Mouse (Mus musculus) limb, embryonic 14.5 days (tissue): Measurements from ENCODE around the gene Gabarapl2. TPM values are rescaled to one million over a fixed set of nuclear protein-coding genes. Genes with fewer than 3 reads are reported as not detected.

Experiments
- ATAC-seq: fragments of 200-750 bp; cut with Nextera tagmentation; 2 replicates; pipeline ENCODE4 v1.8.0; 2017; ENCODE audit warnings: low read depth, moderate number of reproducible peaks, moderate TSS enrichment; ENCODE audit not compliant: low FRiP score
- DNase-seq: peaks from one replicate; pipeline ENCODE4 v3.0.0-alpha.2; 2015; ENCODE audit warnings: low spot score
- H3K27ac ChIP-seq: fragments of 300-500 bp; sonication (generic); replicated peaks from 2 replicates; pipeline ENCODE4 v1.5.1; 2014; ENCODE audit warnings: low read depth, mild to moderate bottlenecking, low read length, moderate library complexity, mixed read lengths
- H3K27me3 ChIP-seq: fragments of 300-500 bp; sonication (generic); 2 replicates; pipeline ENCODE4 v1.6.1; 2014; ENCODE audit warnings: low read length, mixed read lengths; ENCODE audit not compliant: control insufficient read depth, insufficient read depth
- H3K36me3 ChIP-seq: fragments of 300-500 bp; sonication (generic); 2 replicates; pipeline ENCODE4 v1.6.1; 2014; ENCODE audit warnings: mild to moderate bottlenecking, low read length, moderate library complexity, mixed read lengths; ENCODE audit not compliant: control insufficient read depth, insufficient read depth
- H3K4me1 ChIP-seq: fragments of 300-500 bp; sonication (generic); 2 replicates; pipeline ENCODE4 v1.6.1; 2014; ENCODE audit warnings: antibody characterized with exemption, low read length, mixed read lengths; ENCODE audit not compliant: control insufficient read depth, insufficient read depth
- H3K4me2 ChIP-seq: fragments of 300-500 bp; sonication (generic); replicated peaks from 2 replicates; pipeline ENCODE4 v1.6.1; 2014; ENCODE audit warnings: low read depth, mild to moderate bottlenecking, low read length, moderate library complexity; ENCODE audit not compliant: severe bottlenecking
- H3K4me3 ChIP-seq: fragments of 300-500 bp; sonication (generic); replicated peaks from 2 replicates; pipeline ENCODE4 v1.5.1; 2014; ENCODE audit warnings: low read length
- H3K9ac ChIP-seq: fragments of 300-500 bp; sonication (generic); 2 replicates; pipeline ENCODE4 v1.6.1; 2014; ENCODE audit warnings: mild to moderate bottlenecking, low read depth, low read length, moderate library complexity; ENCODE audit not compliant: severe bottlenecking
- H3K9me3 ChIP-seq: fragments of 300-500 bp; sonication (generic); 2 replicates; pipeline ENCODE4 v1.6.1; 2016; ENCODE audit warnings: low read length; ENCODE audit not compliant: control insufficient read depth
- POLR2A ChIP-seq: fragments of 200-500 bp; IDR thresholded peaks from 2 replicates; pipeline ENCODE4 v1.8.0; 2012; ENCODE audit warnings: inconsistent platforms, mild to moderate bottlenecking, moderate library complexity, borderline replicate concordance; ENCODE audit not compliant: insufficient read depth, insufficient read length; ENCODE audit errors: extremely low read depth
- WGBS: fragments of 180-500 bp; shearing (Covaris S2); extraction: QIAGEN DNeasy Blood & Tissue Kit; methylation state at CpG from one replicate; pipeline ENCODE4 v1.1.7; 2014; 5-methylcytosine and 5-hydroxymethylcytosine counted together
- polyA plus RNA-seq, 2 experiments: library from polyadenylated mRNA; depleted of rRNA in 1 of 2; stranded (reverse) in 1 of 2; unstranded in 1 of 2; fragments of >200 nt; fragmentation: Nextera tagmentation in 1 of 2; extraction: Ambion mirVana in 1 of 2; gene quantifications; 2 replicates each; pipeline versions ENCODE4 v1.2.1 to v1.2.3; 2012 to 2014

The Gabarapl2 gene
- 55.6 and 56.6 TPM in 2 replicates for polyA plus RNA-seq (2012; rRNA removed)
- 148 and 163 TPM in 2 replicates for polyA plus RNA-seq (2014; fragmentation: Nextera tagmentation; extraction: Ambion mirVana)

GRCm38 (mm10) chr8:111940171-111941100 is at the start of gene Gabarapl2:
TSS of gene Gabarapl2 (plus strand) at chr8:111940703.
- peak within 1 kb of the TSS; percentile 45; the same call in 1 of the 2 replicates for H3K27ac ChIP-seq
- peak within 1 kb of the TSS; percentile 71 for H3K9ac ChIP-seq
- H3K36me3 ChIP-seq: peaks cover 24% of the 10 kb centered on the region
- DNase-seq (peak; percentile 99), ATAC-seq (peak; percentile 98)
- no peaks in the 10 kb centered on the region for H3K9me3 ChIP-seq
- no peaks in the 10 kb centered on the region for H3K27me3 ChIP-seq
- H3K4me3 ChIP-seq: peak within 1 kb of the TSS; percentile 87
- peak within 1 kb of the TSS; percentile 91 for H3K4me2 ChIP-seq
- H3K4me1 ChIP-seq: peaks cover 12% of the 10 kb centered on the region
- WGBS: under 1% methylated on average over 55 of the region's 65 CpGs
- TF ChIP-seq POLR2A: no peak

GRCm38 (mm10) chr8:111890911-111891303 is 49.6 kb upstream of the Gabarapl2 start:
- Histone ChIP-seq H3K4me1 (peaks cover 12% of the 10 kb centered on the region), H3K4me3 (0 out of 2 replicates have a peak overlapping the region, but pooled peaks have one; percentile 24), H3K9ac (no peak overlapping the region), H3K4me2 (no peak overlapping the region), H3K36me3 (no peaks in the 10 kb centered on the region), H3K27ac (no peak overlapping the region), H3K9me3 (no peaks in the 10 kb centered on the region), H3K27me3 (peaks cover 30% of the 10 kb centered on the region)
- WGBS: 63% methylated on average over 6 of the region's 6 CpGs
- DNase-seq (no peak), ATAC-seq (no peak)
- no peak for TF ChIP-seq POLR2A

DNA sequence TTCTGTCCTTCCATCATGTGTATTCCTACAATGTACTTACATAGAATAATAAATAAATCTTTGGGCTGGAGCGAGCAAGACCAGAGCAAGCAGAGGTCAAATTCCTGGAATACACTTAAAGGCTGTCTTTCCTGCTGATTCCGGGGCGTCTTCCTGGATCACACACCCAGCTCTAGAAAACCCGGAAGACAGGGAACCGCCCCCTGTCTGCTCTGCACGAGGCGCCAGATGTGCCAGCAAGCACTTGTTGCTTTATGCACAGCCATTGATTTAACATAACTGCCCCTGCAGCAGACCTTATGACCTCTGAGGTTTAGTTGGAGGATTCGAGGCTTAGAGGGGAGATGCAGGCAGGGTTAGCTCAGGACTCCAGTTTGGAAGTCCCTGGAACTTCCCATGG is 48.5 kb upstream of the Gabarapl2 start:
- no peak for ATAC-seq

DNA sequence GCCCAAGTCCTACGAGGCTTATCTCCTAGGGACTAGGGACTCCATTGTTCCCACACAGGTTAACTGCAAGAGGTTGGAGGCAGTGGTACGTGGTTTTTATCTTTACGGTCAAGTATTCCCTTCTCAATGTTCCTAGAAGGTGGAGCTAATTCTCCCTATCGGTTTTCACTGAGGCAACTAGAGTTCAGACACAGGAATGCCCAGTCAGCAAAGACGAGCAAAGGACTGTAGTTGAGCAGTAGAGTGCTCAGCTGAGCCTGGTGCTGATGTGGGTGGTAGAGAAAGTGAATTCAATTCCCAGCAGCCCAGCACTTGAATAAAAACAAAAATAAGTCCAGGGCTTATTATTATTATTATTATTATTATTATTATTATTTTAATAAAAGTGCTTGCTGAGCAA is 47.9 kb upstream of the Gabarapl2 start:
- DNase-seq (no peak), ATAC-seq (no peak)
- no peaks in the 10 kb centered on the region for H3K36me3 ChIP-seq
- no peak overlapping the region for H3K4me2 ChIP-seq
- no peak overlapping the region for H3K4me3 ChIP-seq
- H3K9me3 ChIP-seq: no peaks in the 10 kb centered on the region
- H3K9ac ChIP-seq: no peak overlapping the region
- 56% methylated on average over 5 of the region's 5 CpGs for WGBS
- no peak overlapping the region for H3K27ac ChIP-seq
- H3K4me1 ChIP-seq: peaks cover 12% of the 10 kb centered on the region
- no peak for TF ChIP-seq POLR2A
- peaks cover 30% of the 10 kb centered on the region for H3K27me3 ChIP-seq

More for the DNA sequence above, 48.5 kb upstream of the Gabarapl2 start:
- Histone ChIP-seq H3K9me3 (no peaks in the 10 kb centered on the region), H3K4me2 (no peak overlapping the region), H3K4me3 (no peak overlapping the region), H3K27ac (no peak overlapping the region), H3K27me3 (peaks cover 30% of the 10 kb centered on the region), H3K4me1 (peaks cover 12% of the 10 kb centered on the region), H3K9ac (no peak overlapping the region), H3K36me3 (no peaks in the 10 kb centered on the region)
- no peak for DNase-seq
- no peak for TF ChIP-seq POLR2A
- 17% methylated on average over 8 of the region's 8 CpGs for WGBS

DNA sequence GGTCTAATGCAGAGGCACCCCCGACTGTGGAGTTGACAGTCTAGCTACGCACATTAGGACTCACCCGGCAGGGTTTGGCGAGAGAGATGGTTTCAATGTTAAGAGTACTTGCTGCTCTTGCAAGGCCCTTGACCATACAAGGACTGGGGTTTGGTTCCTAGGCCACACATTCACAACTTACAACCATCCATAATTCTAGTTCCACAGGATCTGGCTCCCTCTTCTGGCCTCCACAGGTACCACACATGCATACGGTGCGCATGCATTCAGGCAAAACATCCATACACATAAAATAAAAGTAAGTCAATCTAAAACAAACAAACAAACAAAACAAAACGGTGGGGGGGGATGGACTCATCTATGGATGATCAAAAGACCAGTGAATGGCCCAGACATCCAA is 45.5 kb upstream of the Gabarapl2 start:
- Histone ChIP-seq H3K9me3 (no peaks in the 10 kb centered on the region), H3K27ac (no peak overlapping the region), H3K4me1 (peaks cover 6% of the 10 kb centered on the region; the same call in 1 of the 2 replicates), H3K36me3 (no peaks in the 10 kb centered on the region), H3K27me3 (peaks cover 20% of the 10 kb centered on the region), H3K4me2 (no peak overlapping the region), H3K9ac (no peak overlapping the region), H3K4me3 (no peak overlapping the region)
- DNase-seq (no peak), ATAC-seq (no peak)
- TF ChIP-seq POLR2A: no peak
- WGBS: 85% methylated on average over 7 of the region's 7 CpGs
